Mouse (Mus musculus): ENCODE measurements around the gene Noto. TPM values are rescaled to one million over a fixed set of nuclear protein-coding genes. Genes with fewer than 3 reads are reported as not detected.
"Not testable (repeated sequence)": the region's sequence is repeated elsewhere in the genome, so short reads cannot be mapped to it uniquely, and the experiment has no call there.

Gene Noto
- polyA plus RNA-seq, 1 experiment from 2014 or later = not detected

DNA sequence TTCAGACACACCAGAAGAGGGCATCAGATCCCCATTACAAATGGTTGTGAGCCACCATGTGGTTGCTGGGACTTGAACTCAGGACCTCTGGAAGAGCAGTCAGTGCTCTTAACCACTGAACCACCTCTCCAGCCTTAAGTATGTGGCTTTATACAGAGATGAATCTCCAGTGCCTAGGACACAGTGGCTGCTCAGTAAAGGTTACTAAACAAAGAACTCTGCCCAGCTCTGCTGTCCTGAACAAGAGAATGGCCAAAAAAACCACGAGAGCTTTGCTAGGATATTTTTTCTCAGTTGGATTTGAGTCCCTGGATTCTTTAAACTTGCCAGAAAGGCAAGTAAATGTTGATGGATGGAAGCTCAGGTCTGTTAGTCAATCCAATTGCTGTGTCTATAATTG is 26.5 kb downstream of the Noto start:
- H3K9me3 ChIP-seq (ENCODE audit: control insufficient read depth); H3K27ac ChIP-seq (ENCODE audit: low read depth, low read length); H3K4me1 ChIP-seq (replicated peaks; ENCODE audit: control insufficient read depth, insufficient read depth, low read length); ATAC-seq; H3K4me3 ChIP-seq (ENCODE audit: low read depth, low read length); H3K9ac ChIP-seq (ENCODE audit: low read depth, low read length); H3K27me3 ChIP-seq (replicated peaks; ENCODE audit: control insufficient read depth, insufficient read depth, low read length): not testable (repeated sequence)
- 63% methylated on average over 1 of the region's 1 CpGs for WGBS
- Histone ChIP-seq H3K36me3 (ENCODE audit: control insufficient read depth, insufficient read depth) (peaks cover 15% of the 10 kb centered on the region), H3K4me2 (replicated peaks; ENCODE audit: low read depth) (peak overlapping the region; percentile 99)
- TF ChIP-seq CTCF (IDR thresholded peaks at IDR 0.05; ENCODE audit: low read depth) = peak; percentile 5; the same call in 1 of the 2 replicates

DNA sequence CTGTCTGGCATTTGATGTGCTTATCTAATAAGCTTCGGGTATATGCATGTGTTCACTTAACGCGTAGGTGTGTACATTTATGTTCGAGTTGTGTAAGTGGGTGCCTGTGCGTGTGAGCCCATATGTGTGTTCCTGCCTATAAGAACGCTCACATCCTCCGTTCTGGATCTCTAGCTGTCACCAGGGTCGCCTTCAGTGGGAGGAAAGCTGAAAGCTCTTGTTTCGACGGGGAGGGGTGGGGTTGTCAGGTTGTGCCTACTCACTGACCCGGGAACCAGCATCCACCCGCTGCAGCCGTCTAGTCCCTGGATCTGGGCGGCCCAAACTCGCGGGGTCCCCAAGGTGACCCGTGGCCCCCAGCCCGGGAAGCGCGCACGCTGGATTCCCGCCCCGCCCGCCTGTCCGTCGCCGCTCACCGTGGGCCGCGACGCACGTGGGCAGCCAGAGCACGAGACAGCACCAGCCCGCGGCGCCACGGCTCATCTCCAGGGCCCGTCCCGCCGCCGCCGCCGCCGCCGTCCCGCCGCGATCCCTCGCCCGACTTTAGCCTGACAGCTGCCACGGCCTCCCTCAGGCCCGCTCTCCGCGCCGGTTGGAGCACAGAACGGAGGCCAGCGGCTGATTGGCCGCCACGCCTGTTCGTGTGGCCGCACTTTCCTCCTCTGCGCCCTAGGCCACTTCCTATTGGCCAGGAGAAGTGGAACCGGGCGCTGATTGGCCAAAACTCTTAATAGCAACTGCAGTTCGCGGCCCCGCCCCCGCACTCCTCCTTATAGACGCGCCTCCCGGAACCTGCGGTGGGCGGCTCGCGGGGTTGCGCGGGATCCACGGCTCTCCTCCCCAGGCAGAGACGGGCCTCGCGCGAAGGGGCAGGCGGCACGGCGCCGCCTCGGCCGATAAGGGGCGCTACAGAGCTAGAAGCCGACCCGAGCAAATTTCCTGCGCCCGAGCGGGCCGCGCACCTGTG is 27.3 kb downstream of the Noto start, which contains the start of gene Cct7:
Cct7 (plus strand) TSS at position 818 of the 967 bp plus-strand sequence.
- no peaks in the 10 kb centered on the region for H3K4me1 ChIP-seq (replicated peaks; ENCODE audit: control insufficient read depth, insufficient read depth, low read length)
- 1% methylated on average over 93 of the region's 96 CpGs for WGBS
- no peaks in the 10 kb centered on the region for H3K27me3 ChIP-seq (replicated peaks; ENCODE audit: control insufficient read depth, insufficient read depth, low read length)
- peak within 1 kb of the TSS; percentile 76 for H3K9ac ChIP-seq (ENCODE audit: low read depth, low read length)
- TF ChIP-seq CTCF (IDR thresholded peaks at IDR 0.05; ENCODE audit: low read depth) = peak; percentile 84
- H3K4me3 ChIP-seq (ENCODE audit: low read depth, low read length) = peak within 1 kb of the TSS; percentile 81
- peaks cover 6% of the 10 kb centered on the region; the same call in 1 of the 2 replicates for H3K36me3 ChIP-seq (ENCODE audit: control insufficient read depth, insufficient read depth)
- peak within 1 kb of the TSS; percentile 99 for H3K4me2 ChIP-seq (replicated peaks; ENCODE audit: low read depth)
- no peaks in the 10 kb centered on the region for H3K9me3 ChIP-seq (ENCODE audit: control insufficient read depth)
- peak; percentile 97 for ATAC-seq
- peak within 1 kb of the TSS; percentile 86 for H3K27ac ChIP-seq (ENCODE audit: low read depth, low read length)

DNA sequence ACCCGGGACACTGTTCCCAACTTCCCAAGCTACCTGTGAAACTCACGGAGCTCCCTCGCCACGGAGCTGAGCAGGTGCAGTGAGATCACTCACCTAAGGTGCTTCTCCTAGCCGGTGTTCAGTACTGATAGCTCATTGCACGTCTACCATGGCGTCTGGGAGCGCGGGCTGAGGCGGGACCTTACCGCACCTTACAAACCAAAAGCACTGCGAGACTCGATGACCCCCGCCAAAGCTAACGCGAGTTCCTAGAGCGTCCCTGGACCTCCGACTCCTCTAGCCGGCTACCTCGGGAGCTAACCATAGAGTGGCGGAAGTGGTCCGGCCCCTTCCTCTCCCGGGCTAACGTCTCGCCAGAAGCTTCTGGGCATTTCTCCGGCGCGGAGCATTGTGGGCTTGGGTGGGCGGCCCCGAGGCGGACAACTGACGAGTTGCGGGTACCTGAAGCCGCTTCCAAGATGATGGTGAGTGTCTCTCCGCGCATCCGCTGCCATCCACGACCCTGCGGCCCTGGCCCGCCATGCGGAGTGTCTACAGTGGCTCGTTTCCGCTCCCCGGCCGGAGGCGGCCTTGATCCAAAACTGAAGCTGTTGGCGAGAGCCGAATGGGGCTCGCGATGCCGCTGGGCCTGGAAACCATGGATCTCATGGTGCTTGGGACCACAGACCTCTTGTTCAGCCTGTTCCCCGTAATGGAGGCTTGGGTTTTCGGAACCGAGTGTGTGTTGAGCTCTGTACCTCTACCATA is 28.2 kb downstream of the Noto start, which contains the start of gene Pradc1:
Pradc1 (minus strand) TSS at position 307 of the 747 bp plus-strand sequence.
- TF ChIP-seq CTCF (IDR thresholded peaks at IDR 0.05; ENCODE audit: low read depth) = no peak
- H3K4me2 ChIP-seq (replicated peaks; ENCODE audit: low read depth) = peak within 1 kb of the TSS; percentile 99
- 0 out of 2 replicates have a peak, but pooled peaks cover 3% of the 10 kb centered on the region for H3K36me3 ChIP-seq (ENCODE audit: control insufficient read depth, insufficient read depth)
- no peaks in the 10 kb centered on the region for H3K4me1 ChIP-seq (replicated peaks; ENCODE audit: control insufficient read depth, insufficient read depth, low read length)
- WGBS = under 1% methylated on average over 54 of the region's 54 CpGs
- no peaks in the 10 kb centered on the region for H3K9me3 ChIP-seq (ENCODE audit: control insufficient read depth)
- ATAC-seq = peak; percentile 86
- no peaks in the 10 kb centered on the region for H3K27me3 ChIP-seq (replicated peaks; ENCODE audit: control insufficient read depth, insufficient read depth, low read length)
- H3K27ac ChIP-seq (ENCODE audit: low read depth, low read length) = peak within 1 kb of the TSS; percentile 86
- peak within 1 kb of the TSS; percentile 76 for H3K9ac ChIP-seq (ENCODE audit: low read depth, low read length)
- peak within 1 kb of the TSS; percentile 81 for H3K4me3 ChIP-seq (ENCODE audit: low read depth, low read length)

DNA sequence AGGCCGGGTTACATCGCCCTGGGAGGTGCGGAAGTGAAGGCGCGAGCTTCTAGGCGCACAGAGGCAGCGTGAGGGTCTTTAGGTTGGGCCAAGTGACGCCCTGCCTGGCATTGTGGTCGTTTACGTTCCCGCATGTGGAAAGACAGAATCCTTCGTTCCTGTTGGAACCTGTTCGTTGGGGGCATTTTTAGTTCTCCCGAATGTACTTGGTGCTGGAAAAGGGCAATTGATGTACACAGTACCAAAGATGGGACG is 28.7 kb downstream of the Noto start:
- Histone ChIP-seq H3K27ac (ENCODE audit: low read depth, low read length) (peak overlapping the region; percentile 86), H3K9me3 (ENCODE audit: control insufficient read depth) (no peaks in the 10 kb centered on the region), H3K9ac (ENCODE audit: low read depth, low read length) (peak overlapping the region; percentile 76), H3K36me3 (ENCODE audit: control insufficient read depth, insufficient read depth) (0 out of 2 replicates have a peak, but pooled peaks cover 2% of the 10 kb centered on the region), H3K27me3 (replicated peaks; ENCODE audit: control insufficient read depth, insufficient read depth, low read length) (no peaks in the 10 kb centered on the region), H3K4me1 (replicated peaks; ENCODE audit: control insufficient read depth, insufficient read depth, low read length) (no peaks in the 10 kb centered on the region), H3K4me3 (ENCODE audit: low read depth, low read length) (peak overlapping the region; percentile 81), H3K4me2 (replicated peaks; ENCODE audit: low read depth) (peak overlapping the region; percentile 99)
- no peak for ATAC-seq
- TF ChIP-seq CTCF (IDR thresholded peaks at IDR 0.05; ENCODE audit: low read depth) = no peak
- WGBS = under 1% methylated on average over 15 of the region's 15 CpGs

DNA sequence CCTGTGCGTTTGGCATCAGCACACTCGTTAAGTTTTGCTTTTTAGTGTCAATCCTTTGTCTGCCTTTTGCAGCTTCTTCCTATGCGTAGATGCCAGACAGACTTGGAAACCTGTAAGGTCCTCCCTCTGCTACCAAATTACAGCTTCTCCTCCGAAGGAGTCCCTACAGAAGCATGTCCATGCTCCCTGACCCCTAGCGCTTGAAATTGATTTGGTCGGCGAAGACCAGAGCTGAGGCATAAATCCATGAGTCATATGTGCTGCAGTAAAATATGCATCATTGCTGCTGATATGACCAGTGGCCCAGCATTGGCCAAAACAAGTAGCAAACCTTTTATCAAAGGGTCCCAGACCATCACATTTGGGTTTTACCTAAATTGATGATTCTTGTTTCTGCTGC is 29.1 kb downstream of the Noto start:
- WGBS = 6% methylated on average over 7 of the region's 7 CpGs
- Histone ChIP-seq H3K36me3 (ENCODE audit: control insufficient read depth, insufficient read depth) (no peaks in the 10 kb centered on the region; the same call in 1 of the 2 replicates), H3K4me2 (replicated peaks; ENCODE audit: low read depth) (peak overlapping the region; percentile 99), H3K27me3 (replicated peaks; ENCODE audit: control insufficient read depth, insufficient read depth, low read length) (no peaks in the 10 kb centered on the region), H3K9ac (ENCODE audit: low read depth, low read length) (peak overlapping the region; percentile 76), H3K4me3 (ENCODE audit: low read depth, low read length) (peak overlapping the region; percentile 81), H3K9me3 (ENCODE audit: control insufficient read depth) (no peaks in the 10 kb centered on the region), H3K27ac (ENCODE audit: low read depth, low read length) (peak overlapping the region; percentile 86; the same call in 1 of the 2 replicates), H3K4me1 (replicated peaks; ENCODE audit: control insufficient read depth, insufficient read depth, low read length) (no peaks in the 10 kb centered on the region)
- peak; percentile 13; the same call in 1 of the 2 replicates for TF ChIP-seq CTCF (IDR thresholded peaks at IDR 0.05; ENCODE audit: low read depth)
- ATAC-seq = no peak

DNA sequence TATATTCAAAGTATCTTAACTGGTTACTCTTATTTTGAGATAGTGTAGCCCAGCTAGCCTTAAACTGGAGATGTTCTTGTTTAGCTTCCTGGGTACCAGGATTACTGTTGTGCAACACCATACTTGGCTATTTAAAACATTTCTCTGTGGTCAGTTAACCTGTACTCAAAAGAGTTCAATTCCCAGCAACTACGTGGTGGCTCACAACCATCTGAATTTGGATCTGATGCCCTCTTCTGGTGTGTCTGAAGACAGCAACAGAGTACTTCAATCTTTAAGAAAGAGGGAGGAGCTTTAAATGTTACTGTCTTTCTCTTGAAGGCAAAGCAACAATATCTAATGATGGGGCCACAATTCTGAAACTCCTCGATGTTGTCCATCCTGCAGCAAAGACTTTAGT is 35.9 kb downstream of the Noto start:
- H3K36me3 ChIP-seq (ENCODE audit: control insufficient read depth, insufficient read depth) = peaks cover 46% of the 10 kb centered on the region
- no peak overlapping the region for H3K4me3 ChIP-seq (ENCODE audit: low read depth, low read length)
- no peaks in the 10 kb centered on the region for H3K9me3 ChIP-seq (ENCODE audit: control insufficient read depth)
- WGBS = 88% methylated on average over 2 of the region's 2 CpGs
- TF ChIP-seq CTCF (IDR thresholded peaks at IDR 0.05; ENCODE audit: low read depth) = no peak
- no peak overlapping the region for H3K4me2 ChIP-seq (replicated peaks; ENCODE audit: low read depth)
- H3K27ac ChIP-seq (ENCODE audit: low read depth, low read length) = no peak overlapping the region
- H3K9ac ChIP-seq (ENCODE audit: low read depth, low read length) = no peak overlapping the region
- no peak for ATAC-seq
- H3K4me1 ChIP-seq (replicated peaks; ENCODE audit: control insufficient read depth, insufficient read depth, low read length) = no peaks in the 10 kb centered on the region
- H3K27me3 ChIP-seq (replicated peaks; ENCODE audit: control insufficient read depth, insufficient read depth, low read length) = no peaks in the 10 kb centered on the region

Data from intestine, postnatal 0 days (tissue).